Mouse (Mus musculus): ENCODE results near the gene Isg15. TPM values are rescaled to one million over a fixed set of nuclear protein-coding genes. Genes with fewer than 3 reads are reported as not detected.

The Isg15 gene
- total RNA-seq, 2 experiments from 2014 or later, result 1.3 TPM

GRCm38 (mm10) chr4:156203413-156204131 lies 3.0 kb upstream of the Isg15 start:
- peak; percentile 37 to 53 for DNase-seq
- intact Hi-C loops (cut with DNase I), result no loop called here

GRCm38 (mm10) chr4:156203001-156203412 lies 2.4 kb upstream of the Isg15 start, which contains the start of gene AW011738:
AW011738 (plus strand) TSS chr4:156203304.
- DNase-seq, result peak; percentile 78 to 84
- intact Hi-C loops (cut with DNase I), result no loop called here

- DNase-seq, result peak; percentile 43 to 50
- intact Hi-C loops (cut with DNase I), result no loop called here
Measured at GRCm38 (mm10) chr4:156202462-156202893, 1.9 kb upstream of the Isg15 start.

GRCm38 (mm10) chr4:156197829-156198205 lies 2.8 kb downstream of the Isg15 start:
- intact Hi-C loops (cut with DNase I), result loop anchor here (5.0 kb wide), 1 partner anchor 86 kb away; no protein-coding TSS in a partner anchor
- peak; percentile 93 to 95 for DNase-seq

- intact Hi-C loops (cut with DNase I), result loop anchor here (5.0 kb wide), 1 partner anchor 85 kb away; no protein-coding TSS in a partner anchor
- peak; percentile 74 for DNase-seq
Measured at GRCm38 (mm10) chr4:156197131-156197828, 3.3 kb downstream of the Isg15 start, which contains the start of gene Agrn. Agrn (minus strand) TSS chr4:156197488.

GRCm38 (mm10) chr4:156195927-156196870 lies 4.4 kb downstream of the Isg15 start:
- intact Hi-C loops (cut with DNase I), result loop anchor here (5.0 kb wide), 1 partner anchor 84 kb away; no protein-coding TSS in a partner anchor
- peak; percentile 79 to 82 for DNase-seq

- DNase-seq, result no peak
- intact Hi-C loops (cut with DNase I), result no loop called here
Measured at GRCm38 (mm10) chr4:156194346-156194745, 6.3 kb downstream of the Isg15 start.

GRCm38 (mm10) chr4:156193906-156194305 lies 6.7 kb downstream of the Isg15 start:
- intact Hi-C loops (cut with DNase I), result no loop called here
- DNase-seq, result no peak

GRCm38 (mm10) chr4:156193200-156193590 lies 7.4 kb downstream of the Isg15 start:
- DNase-seq, result no peak
- intact Hi-C loops (cut with DNase I), result no loop called here

- peak; percentile 60 to 62 for DNase-seq
- intact Hi-C loops (cut with DNase I), result no loop called here
Measured at GRCm38 (mm10) chr4:156192421-156193199, 8.0 kb downstream of the Isg15 start.

GRCm38 (mm10) chr4:156188811-156189323 lies 11.8 kb downstream of the Isg15 start:
- DNase-seq, result peak in 1 of 2 experiments; percentile 42
- intact Hi-C loops (cut with DNase I), result no loop called here

GRCm38 (mm10) chr4:156188162-156188810 lies 12.3 kb downstream of the Isg15 start:
- intact Hi-C loops (cut with DNase I), result no loop called here
- no peak for DNase-seq

- no peak for DNase-seq
- intact Hi-C loops (cut with DNase I), result no loop called here
Measured at GRCm38 (mm10) chr4:156185950-156186850, 14.4 kb downstream of the Isg15 start.

GRCm38 (mm10) chr4:156185456-156185949 lies 15.1 kb downstream of the Isg15 start:
- intact Hi-C loops (cut with DNase I), result no loop called here
- no peak for DNase-seq

- intact Hi-C loops (cut with DNase I), result loop anchor here (5.0 kb wide), 1 partner anchor 67 kb away; no protein-coding TSS in a partner anchor
- peak; percentile 27 to 32 for DNase-seq
Measured at GRCm38 (mm10) chr4:156184291-156184954, 16.2 kb downstream of the Isg15 start.

GRCm38 (mm10) chr4:156183747-156184146 lies 16.9 kb downstream of the Isg15 start:
- no peak for DNase-seq
- intact Hi-C loops (cut with DNase I), result loop anchor here (5.0 kb wide), 1 partner anchor 66 kb away; no protein-coding TSS in a partner anchor

GRCm38 (mm10) chr4:156177630-156178029 lies 23.0 kb downstream of the Isg15 start:
- intact Hi-C loops (cut with DNase I), result no loop called here
- no peak for DNase-seq

All from heart, postnatal 10 days (tissue).